Mouse (Mus musculus) megakaryocyte, embryonic 14.5 days (primary cell): ENCODE measurements around the gene Gpr12. TPM values are rescaled to one million over a fixed set of nuclear protein-coding genes. Genes with fewer than 3 reads are reported as not detected.

Source experiments
- polyA plus RNA-seq: library from polyadenylated mRNA; stranded (reverse); fragments of >175 nt; gene quantifications from 2 replicates; pipeline ENCODE4 v1.2.3, GENCODE M21; 2012; ENCODE audit warnings: low replicate concordance; ENCODE audit not compliant: insufficient read depth

The Gpr12 gene
- polyA plus RNA-seq, 1 experiment: 0.11 TPM

Other genes with a start within 250 kb of the Gpr12 start
- 0.04 and 1.1 TPM in 2 replicates for gene Wasf3, start 200.3 kb downstream of the Gpr12 start, polyA plus RNA-seq
- not detected in 2 replicates for gene Gm6408, start 103.3 kb downstream of the Gpr12 start, polyA plus RNA-seq
- not detected in 2 replicates for gene Gm6370, start 93.9 kb downstream of the Gpr12 start, polyA plus RNA-seq
- gene 4930449I24Rik, start 82.8 kb downstream of the Gpr12 start, polyA plus RNA-seq: not detected in 2 replicates
- not detected in 2 replicates for gene Gm3402, start 71.1 kb downstream of the Gpr12 start, polyA plus RNA-seq
- not detected in 2 replicates for gene Gm3404, start 59.4 kb downstream of the Gpr12 start, polyA plus RNA-seq
- gene Gm3409, start 47.6 kb downstream of the Gpr12 start, polyA plus RNA-seq: not detected in 2 replicates
- not detected in 2 replicates for gene Gm3415, start 29.1 kb downstream of the Gpr12 start, polyA plus RNA-seq
- gene Usp12, start 209.8 kb upstream of the Gpr12 start, polyA plus RNA-seq: 0.63 and 3.6 TPM in 2 replicates
- gene Rpl21, start 247.7 kb upstream of the Gpr12 start, polyA plus RNA-seq: 15.4 and 53.6 TPM in 2 replicates